Mouse (Mus musculus) NIH3T3 (cell line): ENCODE data around the gene Fbrsl1.
"Not testable (repeated sequence)": the region's sequence is repeated elsewhere in the genome, so short reads cannot be mapped to it uniquely, and the experiment has no call there.

ENCODE experiments used
- DNase-seq: peaks from one replicate; pipeline ENCODE4 v3.0.0-alpha.2; 2012; ENCODE audit warnings: low read depth

The Fbrsl1 gene

GRCm38 (mm10) chr5:110449294-110449693 lies 991 bp upstream of the Fbrsl1 start:
- DNase-seq: no peak

GRCm38 (mm10) chr5:110447720-110448435 lies 425 bp downstream of the Fbrsl1 start:
- peak; percentile 63 for DNase-seq

- DNase-seq: no peak
Observed at GRCm38 (mm10) chr5:110444509-110444908, 3.8 kb downstream of the Fbrsl1 start.

- DNase-seq: no peak
Observed at GRCm38 (mm10) chr5:110442966-110443590, 5.2 kb downstream of the Fbrsl1 start.

- DNase-seq: peak; percentile 32
Observed at GRCm38 (mm10) chr5:110439565-110440310, 8.6 kb downstream of the Fbrsl1 start.

- DNase-seq: no peak
Observed at GRCm38 (mm10) chr5:110438591-110438990, 9.7 kb downstream of the Fbrsl1 start.

- DNase-seq: no peak
Observed at GRCm38 (mm10) chr5:110437632-110438261, 10.6 kb downstream of the Fbrsl1 start.

GRCm38 (mm10) chr5:110436166-110436565 lies 12.1 kb downstream of the Fbrsl1 start:
- not testable (repeated sequence) for DNase-seq

GRCm38 (mm10) chr5:110434816-110435215 lies 13.5 kb downstream of the Fbrsl1 start:
- peak; percentile 45 for DNase-seq

GRCm38 (mm10) chr5:110429045-110429444 lies 19.3 kb downstream of the Fbrsl1 start:
- peak; percentile 83 for DNase-seq

- DNase-seq: no peak
Observed at GRCm38 (mm10) chr5:110428290-110428689, 20.0 kb downstream of the Fbrsl1 start.

GRCm38 (mm10) chr5:110425187-110425586 lies 23.1 kb downstream of the Fbrsl1 start:
- no peak for DNase-seq

GRCm38 (mm10) chr5:110424204-110424603 lies 24.1 kb downstream of the Fbrsl1 start:
- DNase-seq: no peak

- DNase-seq: no peak
Observed at GRCm38 (mm10) chr5:110421393-110421792, 26.9 kb downstream of the Fbrsl1 start.

- DNase-seq: no peak
Observed at GRCm38 (mm10) chr5:110420950-110421349, 27.4 kb downstream of the Fbrsl1 start.

GRCm38 (mm10) chr5:110420201-110420600 lies 28.1 kb downstream of the Fbrsl1 start:
- DNase-seq: no peak

- DNase-seq: no peak
Observed at GRCm38 (mm10) chr5:110418523-110418911, 29.8 kb downstream of the Fbrsl1 start.

GRCm38 (mm10) chr5:110417756-110418522 lies 30.4 kb downstream of the Fbrsl1 start:
- no peak for DNase-seq

- peak; percentile 54 for DNase-seq
Observed at GRCm38 (mm10) chr5:110416825-110417401, 31.4 kb downstream of the Fbrsl1 start.

GRCm38 (mm10) chr5:110415806-110416700 lies 32.2 kb downstream of the Fbrsl1 start:
- no peak for DNase-seq
